Mouse (Mus musculus): Measurements from ENCODE around the gene Arpp21.

DNA sequence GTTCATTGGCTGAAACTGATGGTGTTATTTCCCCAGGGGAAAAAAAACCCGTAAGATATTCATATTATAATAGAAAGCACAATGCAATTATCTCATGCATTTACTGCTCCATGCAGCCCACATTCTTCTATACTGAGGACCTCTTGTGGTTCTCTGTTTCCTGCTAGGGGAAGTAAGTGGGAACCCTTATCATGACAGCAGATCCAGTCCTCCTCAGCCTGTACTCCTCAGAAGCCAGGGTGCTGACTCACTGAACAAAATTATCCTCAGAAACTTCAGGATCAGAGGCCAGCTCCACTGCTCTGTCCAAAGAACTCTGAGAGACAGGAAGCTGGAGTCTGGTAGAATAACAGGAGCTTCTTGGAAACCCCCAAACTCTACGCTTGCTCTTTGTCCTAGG is 10.7 kb downstream of the Arpp21 start:
- TF ChIP-seq ZNF384 (IDR thresholded peaks at IDR 0.05; ENCODE audit: low read depth, low read length) (no peak), CHD2 (IDR thresholded peaks at IDR 0.05; ENCODE audit: low read depth, low read length) (no peak)
